Mouse (Mus musculus): ENCODE data around the gene Vamp3.

Vamp3 gene

GRCm38 (mm10) chr4:151057347-151058321, at the start of gene Vamp3:
Gene Vamp3, minus strand, starts transcription at chr4:151057963.
- peak; percentile 98 for DNase-seq (ENCODE audit: low spot score in 2 of 2)

- DNase-seq (ENCODE audit: low spot score in 2 of 2), result no peak
These were observed 48.7 kb upstream of the Vamp3 start for GRCm38 (mm10) chr4:151106468-151106867.

- DNase-seq (ENCODE audit: low spot score in 2 of 2), result no peak
These were observed 48.1 kb upstream of the Vamp3 start for GRCm38 (mm10) chr4:151105886-151106285.

- DNase-seq (ENCODE audit: low spot score in 2 of 2), result no peak
These were observed 46.4 kb upstream of the Vamp3 start for GRCm38 (mm10) chr4:151104147-151104546.

DNA sequence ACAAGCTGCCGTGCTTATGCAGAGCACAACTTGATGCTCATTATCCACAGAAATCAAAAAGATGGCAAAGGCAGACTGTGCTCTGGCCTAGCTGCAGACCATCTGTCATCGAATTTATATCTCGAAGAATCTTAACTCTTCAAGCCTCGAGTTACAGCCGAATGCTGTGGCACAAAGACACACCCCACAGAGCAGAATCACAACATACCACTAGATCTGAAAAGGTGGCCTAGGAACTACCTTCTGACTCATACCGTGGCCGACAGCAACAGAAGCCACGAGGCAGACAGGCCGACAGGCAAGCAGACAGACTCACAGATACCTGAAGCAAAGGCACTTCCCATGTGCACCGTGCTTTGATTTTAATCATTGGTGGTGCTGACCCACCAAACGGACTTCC, 45.9 kb upstream of the Vamp3 start:
- DNase-seq (ENCODE audit: low spot score in 2 of 2), result no peak

GRCm38 (mm10) chr4:151097104-151097438, 39.3 kb upstream of the Vamp3 start:
- DNase-seq (ENCODE audit: low spot score in 2 of 2), result no peak

GRCm38 (mm10) chr4:151096334-151097103, 38.8 kb upstream of the Vamp3 start:
- no peak for DNase-seq (ENCODE audit: low spot score in 2 of 2)

DNA sequence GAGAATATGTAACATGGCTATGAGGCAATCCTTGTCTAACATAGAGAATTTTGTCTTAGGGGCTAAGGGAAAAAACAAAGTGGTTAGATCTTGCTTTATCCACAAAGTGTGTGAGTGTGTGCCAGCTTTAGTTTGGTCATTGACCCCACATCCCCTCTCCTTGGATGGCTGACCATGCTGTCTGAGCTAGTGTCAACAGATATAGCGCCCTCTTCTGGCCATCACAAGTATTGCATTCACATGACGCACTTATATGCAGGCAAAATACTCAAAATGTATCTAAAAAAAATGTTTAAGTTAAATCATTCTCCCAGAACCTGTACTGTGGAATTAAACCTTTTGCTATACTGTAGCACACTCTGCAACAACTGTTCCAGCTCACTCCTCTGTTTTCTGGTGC, 37.4 kb upstream of the Vamp3 start:
- no peak for DNase-seq (ENCODE audit: low spot score in 2 of 2)

GRCm38 (mm10) chr4:151089270-151089669, 31.5 kb upstream of the Vamp3 start, which contains the start of gene Gm13090:
Gene Gm13090, plus strand, starts transcription at chr4:151089570.
- no peak for DNase-seq (ENCODE audit: low spot score in 2 of 2)

GRCm38 (mm10) chr4:151088819-151089218, 31.1 kb upstream of the Vamp3 start:
- DNase-seq (ENCODE audit: low spot score in 2 of 2), result no peak

- DNase-seq (ENCODE audit: low spot score in 2 of 2), result no peak
These were observed 29.6 kb upstream of the Vamp3 start for GRCm38 (mm10) chr4:151087358-151087757.

- DNase-seq (ENCODE audit: low spot score in 2 of 2), result no peak
These were observed 25.3 kb upstream of the Vamp3 start for GRCm38 (mm10) chr4:151083027-151083426.

DNA sequence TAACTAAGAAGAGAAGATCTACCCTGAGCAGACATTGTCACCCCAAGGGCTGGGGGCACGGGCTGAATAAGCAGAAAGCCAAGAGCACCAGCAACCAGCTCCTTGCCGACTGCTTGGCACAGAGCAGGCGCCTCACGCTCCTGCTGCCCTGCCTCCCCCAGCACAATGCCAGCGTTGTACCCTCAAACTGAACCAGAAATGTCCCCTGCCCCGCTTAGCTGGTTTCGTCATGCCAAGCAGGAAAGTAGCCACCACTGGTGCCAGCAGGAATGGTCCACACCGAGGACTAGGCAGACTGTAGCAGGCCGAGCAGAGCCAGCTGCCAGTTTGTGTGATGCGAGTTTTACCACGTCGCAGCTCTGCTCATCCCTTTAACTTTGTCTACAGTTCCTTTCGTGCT, 24.2 kb upstream of the Vamp3 start:
- DNase-seq (ENCODE audit: low spot score in 2 of 2), result no peak

DNA sequence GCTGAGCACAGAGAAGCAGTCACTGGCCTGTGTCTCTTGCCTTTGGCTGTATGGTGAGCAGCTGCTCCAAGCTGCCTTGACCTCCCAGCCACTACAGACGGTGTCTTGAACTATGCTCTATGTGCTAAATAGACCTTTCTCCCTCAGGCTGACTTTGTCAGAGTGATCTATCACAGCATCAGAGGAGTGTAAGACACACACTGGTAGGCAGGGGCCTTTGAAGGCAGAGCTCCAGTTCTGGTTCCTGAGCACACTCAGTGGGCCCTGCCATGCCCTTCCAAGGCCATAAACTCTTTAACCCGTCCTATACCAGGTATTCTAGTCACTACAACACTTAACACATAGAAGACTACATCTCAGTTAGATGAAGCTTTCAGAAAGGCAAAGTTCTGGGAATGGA, 23.6 kb upstream of the Vamp3 start:
- DNase-seq (ENCODE audit: low spot score in 2 of 2), result no peak

DNA sequence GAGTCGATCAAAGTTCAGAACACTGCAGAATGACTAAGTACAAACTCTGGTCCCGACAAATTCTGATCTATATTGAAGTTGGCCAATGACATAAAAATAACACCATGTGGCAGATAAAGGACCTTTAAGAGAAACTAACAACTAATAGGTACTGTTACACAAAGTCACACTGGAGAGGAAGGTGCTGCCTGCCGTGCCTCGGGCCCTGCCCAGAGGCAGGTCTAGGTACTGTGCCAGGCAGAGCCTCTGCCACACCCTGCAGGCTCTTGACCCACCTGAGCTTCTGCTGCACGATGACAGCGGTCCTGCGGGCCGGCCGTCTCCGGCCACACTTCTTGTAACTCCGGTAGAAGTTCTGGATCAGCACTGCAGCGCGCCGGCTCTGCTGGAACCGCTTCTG, 17.1 kb upstream of the Vamp3 start:
- DNase-seq (ENCODE audit: low spot score in 2 of 2), result no peak

GRCm38 (mm10) chr4:151073108-151073744, 15.5 kb upstream of the Vamp3 start:
- DNase-seq (ENCODE audit: low spot score in 2 of 2), result peak; percentile 36 to 37

GRCm38 (mm10) chr4:151070962-151071361, 13.2 kb upstream of the Vamp3 start:
- DNase-seq (ENCODE audit: low spot score in 2 of 2), result no peak

DNA sequence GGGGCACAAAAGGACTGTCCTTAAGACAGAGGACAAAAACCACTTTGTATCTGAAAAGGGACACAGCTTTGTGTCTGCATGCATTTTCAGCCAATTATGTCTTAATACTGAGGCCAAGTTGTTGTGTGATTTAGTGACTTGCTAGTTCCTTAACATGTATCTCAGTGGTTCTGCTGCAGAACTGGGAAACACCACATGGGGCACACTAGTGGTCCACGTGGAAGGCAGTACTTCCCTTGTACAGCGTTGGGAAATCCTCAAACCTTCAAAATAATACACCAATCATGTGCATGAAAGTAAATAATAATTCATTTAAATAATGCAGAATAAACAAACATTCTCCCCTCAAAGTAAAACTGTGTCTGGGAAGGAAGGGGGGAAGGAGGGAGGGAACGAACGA, 11.0 kb upstream of the Vamp3 start:
- no peak for DNase-seq (ENCODE audit: low spot score in 2 of 2)

GRCm38 (mm10) chr4:151059566-151059965, 1.8 kb upstream of the Vamp3 start:
- DNase-seq (ENCODE audit: low spot score in 2 of 2), result no peak

GRCm38 (mm10) chr4:151058634-151059033, 871 bp upstream of the Vamp3 start:
- no peak for DNase-seq (ENCODE audit: low spot score in 2 of 2)

DNA sequence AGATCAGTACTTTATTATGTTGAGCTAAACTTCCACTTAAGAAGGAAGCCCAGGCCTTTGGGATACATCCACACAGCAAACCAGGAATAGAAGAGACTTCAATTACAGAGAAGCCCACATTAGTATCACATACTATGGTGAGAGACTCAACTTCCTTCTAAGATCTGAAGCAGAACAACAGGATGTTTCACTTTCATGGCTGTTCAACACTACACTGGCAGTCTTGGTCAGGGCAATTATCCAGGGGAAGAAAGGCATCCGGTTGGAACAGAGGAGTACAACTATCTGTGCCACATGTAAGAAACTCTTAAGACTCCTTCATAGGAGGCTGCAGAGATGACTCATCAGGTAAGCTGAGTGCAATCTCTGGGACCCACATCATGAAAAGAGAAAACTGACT, 6.6 kb downstream of the Vamp3 start:
- no peak for DNase-seq (ENCODE audit: low spot score in 2 of 2)

DNA sequence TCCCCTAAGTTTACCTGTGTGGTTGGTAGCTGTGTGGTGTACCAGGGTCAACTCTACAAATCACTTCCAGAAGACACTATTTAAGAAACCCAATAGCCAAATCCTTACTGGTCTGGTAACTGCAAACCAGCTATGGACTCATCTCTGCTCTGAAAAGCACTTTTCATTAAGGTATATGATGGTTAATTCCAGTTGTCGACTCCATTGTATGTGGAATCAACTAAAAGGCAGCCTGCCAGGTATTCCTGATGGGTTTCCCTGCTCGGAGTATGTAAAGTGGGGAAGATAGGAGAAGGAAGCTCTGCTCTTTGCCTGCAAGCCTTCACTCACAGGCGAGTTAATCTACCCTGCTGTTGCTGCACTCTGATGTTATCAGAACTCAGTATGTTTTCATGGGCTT, 11.2 kb downstream of the Vamp3 start:
- DNase-seq (ENCODE audit: low spot score in 2 of 2), result no peak

Measured in spleen, postnatal 36 days (tissue).